Mouse (Mus musculus): ENCODE data around the gene Stxbp4. TPM values are rescaled to one million over a fixed set of nuclear protein-coding genes. Genes with fewer than 3 reads are reported as not detected.

Stxbp4 gene
- total RNA-seq, 2 experiments from 2014 or later: 9.4 to 12.7 TPM

DNA sequence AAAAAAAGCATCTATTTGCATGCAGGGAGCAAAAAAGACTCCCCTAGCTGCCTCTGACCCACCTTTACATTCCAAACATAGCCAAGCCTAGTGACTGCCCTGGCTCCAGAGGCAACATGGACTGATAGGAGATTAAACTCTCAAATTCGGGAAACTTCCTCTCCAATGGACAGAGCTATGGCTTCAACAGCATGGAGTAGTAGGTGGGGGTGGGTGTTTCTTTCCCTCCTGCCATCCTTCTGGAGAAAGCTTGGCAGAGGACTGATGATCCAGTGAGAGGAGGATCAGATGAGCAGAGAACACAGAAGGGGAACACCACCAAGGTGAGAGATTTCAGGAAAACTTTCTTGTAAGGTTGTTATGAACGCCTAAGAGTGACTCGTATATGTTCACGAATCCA lies 14.7 kb upstream of the Stxbp4 start:
- intact Hi-C loops (cut with DNase I): no loop called here
- no peak for DNase-seq (ENCODE audit: low spot score in 2 of 2)

DNA sequence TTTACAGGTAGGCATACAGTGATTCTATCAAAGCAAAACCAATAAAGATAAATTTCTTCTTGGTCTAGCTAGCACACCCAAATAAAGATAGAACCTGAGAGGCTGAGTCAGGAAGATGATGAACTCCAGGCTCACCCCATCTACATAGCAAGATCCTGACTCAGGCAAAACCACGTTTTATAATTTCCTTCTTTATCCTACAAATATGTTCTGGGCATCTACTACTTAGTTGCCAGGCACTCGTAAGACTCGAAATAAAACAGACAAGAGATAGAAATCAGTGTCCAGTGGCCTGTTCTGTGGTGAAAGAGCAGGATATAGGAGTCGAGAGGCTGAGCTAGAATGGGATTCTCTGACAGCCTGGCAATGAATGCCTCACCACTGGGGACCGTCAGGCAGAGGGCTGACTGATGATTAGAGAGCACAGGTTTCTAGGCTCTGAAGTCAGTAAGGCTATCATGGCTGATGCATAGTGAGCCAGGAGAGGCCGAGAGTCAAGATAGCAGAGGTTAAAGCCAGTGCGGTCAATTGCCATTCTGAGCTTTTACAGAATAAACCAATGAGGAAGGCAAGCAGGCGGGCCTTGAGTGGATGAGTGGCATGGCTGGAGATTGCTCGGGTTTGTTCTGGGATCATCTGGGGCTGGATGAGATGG lies 12.5 kb upstream of the Stxbp4 start:
- DNase-seq (ENCODE audit: low spot score in 2 of 2): no peak
- intact Hi-C loops (cut with DNase I): no loop called here

GRCm38 (mm10) chr11:90649777-90650176 lies 11.9 kb upstream of the Stxbp4 start:
- intact Hi-C loops (cut with DNase I): no loop called here
- no peak for DNase-seq (ENCODE audit: low spot score in 2 of 2)

DNA sequence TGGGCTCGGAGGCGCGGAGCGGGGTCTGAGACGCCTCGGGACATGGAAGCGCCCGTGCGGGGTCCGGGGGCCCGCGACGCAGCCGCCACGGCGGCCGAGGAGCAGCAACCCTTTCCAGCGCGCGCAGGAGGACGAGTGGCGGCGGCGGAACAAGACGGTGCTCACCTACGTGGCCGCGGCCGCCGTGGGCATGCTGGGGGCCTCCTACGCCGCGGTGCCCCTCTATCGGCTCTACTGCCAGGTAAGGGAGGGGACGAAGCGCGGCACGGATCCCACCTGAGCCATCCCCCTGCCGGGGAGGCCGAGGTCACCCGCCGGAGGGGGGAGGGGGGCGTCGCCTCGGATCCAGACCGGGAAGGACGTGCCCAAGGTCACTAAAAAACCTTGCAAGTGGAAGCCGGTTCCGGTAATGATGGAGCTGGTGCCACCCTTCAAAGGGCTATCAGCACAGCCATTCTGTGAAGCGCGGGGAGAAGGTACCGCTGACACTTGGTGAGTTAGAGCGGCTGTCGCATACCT lies 487 bp upstream of the Stxbp4 start:
- peak in 1 of 2 experiments; percentile 44 for DNase-seq (ENCODE audit: low spot score in 2 of 2)
- intact Hi-C loops (cut with DNase I): no loop called here

DNA sequence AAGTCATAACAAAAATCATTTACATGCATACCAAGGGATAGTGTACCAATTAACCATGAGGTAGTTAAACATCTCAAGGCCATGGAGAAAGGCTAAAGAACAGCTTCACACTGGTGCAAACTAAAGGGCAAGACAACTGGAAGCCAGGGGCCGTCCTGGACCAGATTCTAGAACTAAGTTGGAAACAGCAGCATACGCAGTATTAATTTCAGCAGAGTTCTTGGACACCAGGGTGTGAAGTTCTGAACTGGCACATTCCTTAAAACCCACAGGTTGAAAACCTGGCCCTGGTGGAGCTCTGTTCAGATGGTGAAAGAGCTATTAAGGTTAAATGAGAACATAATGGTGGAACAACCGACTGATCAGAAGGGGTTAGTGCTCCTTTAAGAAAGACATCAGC lies 3.2 kb downstream of the Stxbp4 start:
- intact Hi-C loops (cut with DNase I): no loop called here
- DNase-seq (ENCODE audit: low spot score in 2 of 2): no peak

DNA sequence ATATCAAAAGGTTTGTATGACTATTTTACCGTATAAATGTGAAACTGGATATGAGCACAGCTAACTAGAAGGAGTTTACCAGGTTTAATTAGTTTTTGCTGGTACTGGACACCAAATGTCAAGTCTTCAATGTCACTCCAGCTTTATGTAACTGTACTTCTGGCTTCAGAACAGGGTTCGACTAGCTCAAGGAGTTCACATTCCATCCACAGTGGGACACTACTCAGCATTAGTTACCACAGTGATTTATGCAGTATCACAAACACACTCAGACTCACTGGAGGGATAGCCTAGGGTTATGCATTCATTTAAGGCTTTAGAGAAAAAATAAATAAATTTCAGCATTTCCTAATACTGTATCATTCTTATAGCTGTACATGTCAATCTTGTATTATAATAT lies 5.4 kb downstream of the Stxbp4 start:
- intact Hi-C loops (cut with DNase I): no loop called here

DNA sequence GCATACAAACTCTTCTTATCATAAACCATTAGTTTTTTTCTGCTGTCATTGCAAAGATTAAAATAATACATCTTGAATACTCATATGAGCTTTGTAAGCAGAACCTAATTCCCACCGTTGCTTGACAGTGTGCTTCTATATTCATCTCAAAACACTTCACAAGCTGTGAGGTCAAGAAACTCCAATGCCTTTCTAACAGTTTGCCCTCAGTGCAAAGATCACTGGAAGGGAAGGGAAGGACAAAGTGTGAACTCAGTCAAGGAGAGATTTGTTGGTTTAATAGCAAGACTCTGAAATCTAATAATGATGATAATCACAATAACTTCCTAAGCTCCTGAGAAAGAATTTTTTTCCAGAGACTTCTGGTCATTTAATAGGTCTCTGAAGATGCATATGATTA lies 10.1 kb downstream of the Stxbp4 start:
- intact Hi-C loops (cut with DNase I): no loop called here
- DNase-seq (ENCODE audit: low spot score in 2 of 2): no peak

More for the DNA sequence above, 5.4 kb downstream of the Stxbp4 start:
- DNase-seq (ENCODE audit: low spot score in 2 of 2): no peak

DNA sequence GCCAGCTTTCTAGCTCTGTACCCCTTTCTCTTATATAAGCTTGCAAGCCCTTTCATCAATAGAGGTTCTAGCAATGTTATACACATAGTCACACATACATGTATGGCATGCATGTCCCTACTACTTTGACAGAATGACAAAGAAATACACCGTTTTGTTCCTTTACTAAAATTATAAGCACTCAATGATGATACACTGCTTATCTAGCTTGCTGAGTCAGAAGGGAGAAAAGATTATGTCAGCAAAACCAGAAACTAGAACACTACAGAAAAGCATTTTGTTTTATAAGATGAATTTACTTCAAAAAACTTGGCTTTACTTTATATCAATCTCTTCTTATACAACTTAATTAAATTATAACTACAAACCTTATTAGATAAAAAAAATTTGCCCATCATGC lies 12.7 kb downstream of the Stxbp4 start:
- no peak for DNase-seq (ENCODE audit: low spot score in 2 of 2)
- intact Hi-C loops (cut with DNase I): no loop called here

GRCm38 (mm10) chr11:90623477-90623876 lies 14.4 kb downstream of the Stxbp4 start:
- intact Hi-C loops (cut with DNase I): loop anchor here (5.0 kb wide), 2 partner anchors 306 to 441 kb away; no protein-coding TSS in a partner anchor
- peak in 1 of 2 experiments; percentile 36 for DNase-seq (ENCODE audit: low spot score in 2 of 2)

DNA sequence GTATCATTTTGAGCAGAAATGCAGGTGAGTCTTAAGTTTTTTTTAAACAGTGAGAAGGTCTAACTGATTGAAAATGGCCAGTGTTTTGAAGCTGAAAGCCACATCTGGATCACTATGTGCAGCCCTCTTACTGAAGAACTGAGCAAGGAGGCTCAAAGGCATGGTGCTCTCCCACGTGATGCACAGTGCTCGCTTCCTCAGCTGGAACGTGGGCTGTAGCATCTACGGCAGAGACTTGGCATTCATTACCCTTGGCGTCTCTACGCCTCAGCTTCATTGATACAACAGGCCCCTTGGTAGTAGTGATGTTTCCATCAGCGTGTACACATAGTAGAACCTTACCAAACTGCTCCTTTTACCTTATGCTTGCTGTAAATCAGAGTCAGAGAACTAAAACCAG lies 15.4 kb downstream of the Stxbp4 start:
- intact Hi-C loops (cut with DNase I): loop anchor here (5.0 kb wide), 2 partner anchors 305 to 440 kb away; no protein-coding TSS in a partner anchor
- no peak for DNase-seq (ENCODE audit: low spot score in 2 of 2)

GRCm38 (mm10) chr11:90622044-90622443 lies 15.8 kb downstream of the Stxbp4 start:
- intact Hi-C loops (cut with DNase I): loop anchor here (5.0 kb wide), 2 partner anchors 305 to 440 kb away; no protein-coding TSS in a partner anchor
- no peak for DNase-seq (ENCODE audit: low spot score in 2 of 2)

DNA sequence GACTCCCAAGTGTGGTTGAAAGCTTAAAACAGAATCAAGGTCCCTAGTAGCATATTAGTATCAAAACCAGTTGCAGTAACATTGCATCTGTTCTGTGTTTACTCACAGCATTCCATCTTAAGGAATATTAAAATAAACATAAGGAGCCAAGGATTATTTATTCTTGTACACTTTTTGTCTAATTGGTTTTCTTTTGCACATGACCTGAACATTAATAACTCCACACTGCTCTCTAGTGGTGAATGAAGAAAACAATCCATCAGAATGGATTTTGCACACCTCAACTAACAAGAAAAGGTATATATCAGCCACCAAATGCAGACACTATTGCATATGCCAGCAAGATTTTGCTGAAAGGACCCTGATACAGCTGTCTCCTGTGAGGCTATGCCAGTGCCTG lies 21.5 kb downstream of the Stxbp4 start:
- intact Hi-C loops (cut with DNase I): loop anchor here (10.0 kb wide), 1 partner anchor 622 kb away; no protein-coding TSS in a partner anchor
- DNase-seq (ENCODE audit: low spot score in 2 of 2): no peak

GRCm38 (mm10) chr11:90614743-90615142 lies 23.1 kb downstream of the Stxbp4 start:
- no peak for DNase-seq (ENCODE audit: low spot score in 2 of 2)
- intact Hi-C loops (cut with DNase I): loop anchor here (10.0 kb wide), 1 partner anchor 620 kb away; no protein-coding TSS in a partner anchor

- intact Hi-C loops (cut with DNase I): loop anchor here (10.0 kb wide), 1 partner anchor 617 kb away; no protein-coding TSS in a partner anchor
- DNase-seq (ENCODE audit: low spot score in 2 of 2): no peak
Measured at GRCm38 (mm10) chr11:90612118-90612517, 25.8 kb downstream of the Stxbp4 start.

DNA sequence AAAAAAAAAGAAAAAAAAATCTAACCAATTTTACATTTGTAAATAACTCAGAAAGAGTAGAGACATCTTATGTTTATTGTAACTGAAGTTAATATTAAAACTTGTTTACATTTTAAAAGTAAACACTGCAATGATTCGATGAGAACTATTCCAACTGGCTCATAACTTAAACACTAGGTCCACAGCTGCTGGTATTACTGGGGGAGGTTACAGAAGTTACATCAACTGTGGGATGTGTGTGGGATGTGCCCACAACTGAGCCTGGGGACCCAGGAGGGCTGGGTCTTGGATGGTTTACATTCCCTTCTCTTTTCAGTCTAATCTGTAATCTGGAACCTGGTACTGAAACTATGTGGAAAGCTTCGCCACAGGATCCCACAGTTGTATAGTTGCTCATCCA lies 34.8 kb downstream of the Stxbp4 start:
- no peak for DNase-seq (ENCODE audit: low spot score in 2 of 2)
- intact Hi-C loops (cut with DNase I): no loop called here

GRCm38 (mm10) chr11:90595826-90596225 lies 42.1 kb downstream of the Stxbp4 start:
- no peak for DNase-seq (ENCODE audit: low spot score in 2 of 2)
- intact Hi-C loops (cut with DNase I): no loop called here

DNA sequence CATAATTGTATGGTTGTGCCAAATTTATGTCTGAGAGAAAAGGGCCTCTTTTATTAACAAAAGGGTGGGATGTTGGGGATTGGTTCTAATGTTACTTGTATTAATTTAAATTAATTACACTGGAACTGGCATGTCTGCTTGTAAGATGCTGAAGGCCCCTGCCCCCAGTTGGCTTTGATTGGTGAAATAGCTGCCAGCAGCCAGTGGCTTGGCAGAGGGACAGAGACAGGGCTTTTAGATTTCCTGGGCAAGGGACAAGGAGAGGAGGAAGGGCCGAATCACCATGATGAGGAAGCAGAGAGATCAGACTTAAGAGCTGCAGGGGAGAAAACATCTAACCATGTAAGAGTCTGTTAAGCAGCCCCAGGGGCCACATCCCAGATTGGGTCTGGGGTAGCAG lies 46.9 kb downstream of the Stxbp4 start:
- no peak for DNase-seq (ENCODE audit: low spot score in 2 of 2)
- intact Hi-C loops (cut with DNase I): no loop called here

DNA sequence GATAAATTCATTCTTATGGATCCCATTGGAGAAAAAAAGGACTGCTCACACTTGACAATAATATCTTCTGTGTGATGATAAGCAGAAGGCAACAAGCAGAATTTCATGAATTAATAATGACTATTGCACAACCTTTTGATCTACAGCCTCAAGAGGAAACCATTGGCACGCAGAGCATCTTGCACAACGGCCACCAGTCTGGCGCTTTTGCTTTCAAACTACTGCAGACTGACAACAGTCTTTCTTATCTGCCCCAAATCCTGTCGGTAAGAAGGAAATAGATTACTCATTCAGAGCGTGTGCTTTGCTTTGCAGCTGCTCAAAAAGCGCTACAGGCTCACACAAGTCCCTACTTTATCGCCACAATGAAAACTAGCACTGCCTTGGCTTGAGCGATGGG lies 51.7 kb downstream of the Stxbp4 start:
- no peak for DNase-seq (ENCODE audit: low spot score in 2 of 2)
- intact Hi-C loops (cut with DNase I): no loop called here

- intact Hi-C loops (cut with DNase I): no loop called here
- DNase-seq (ENCODE audit: low spot score in 2 of 2): no peak
Measured at GRCm38 (mm10) chr11:90585754-90586153, 52.1 kb downstream of the Stxbp4 start.

- intact Hi-C loops (cut with DNase I): no loop called here
Measured at GRCm38 (mm10) chr11:90577057-90577780, 60.7 kb downstream of the Stxbp4 start.

More at GRCm38 (mm10) chr11:90577057-90577780, 60.7 kb downstream of the Stxbp4 start:
- DNase-seq (ENCODE audit: low spot score in 2 of 2): no peak

All from left cerebral cortex, postnatal 36 days (tissue).